Mouse (Mus musculus): Measurements from ENCODE around the gene Pappa.

GRCm38 (mm10) chr4:65134358-65134757 lies 10.4 kb downstream of the Pappa start:
- TF ChIP-seq CTCF (conservative IDR thresholded peaks at IDR 0.05; ENCODE audit: low read length) (no peak), NANOG (IDR thresholded peaks at IDR 0.05; ENCODE audit: borderline replicate concordance, low read length) (no peak)

All from E14TG2a.4 (cell line).